Mouse (Mus musculus) thymus, postnatal 4 days (tissue): ENCODE results near the gene Pdlim5.
"Not testable (repeated sequence)": the region's sequence is repeated elsewhere in the genome, so short reads cannot be mapped to it uniquely, and the experiment has no call there.

Experiments used
- DNase-seq: peaks from one replicate; pipeline ENCODE4 v3.0.0; 2021

The Pdlim5 gene

DNA sequence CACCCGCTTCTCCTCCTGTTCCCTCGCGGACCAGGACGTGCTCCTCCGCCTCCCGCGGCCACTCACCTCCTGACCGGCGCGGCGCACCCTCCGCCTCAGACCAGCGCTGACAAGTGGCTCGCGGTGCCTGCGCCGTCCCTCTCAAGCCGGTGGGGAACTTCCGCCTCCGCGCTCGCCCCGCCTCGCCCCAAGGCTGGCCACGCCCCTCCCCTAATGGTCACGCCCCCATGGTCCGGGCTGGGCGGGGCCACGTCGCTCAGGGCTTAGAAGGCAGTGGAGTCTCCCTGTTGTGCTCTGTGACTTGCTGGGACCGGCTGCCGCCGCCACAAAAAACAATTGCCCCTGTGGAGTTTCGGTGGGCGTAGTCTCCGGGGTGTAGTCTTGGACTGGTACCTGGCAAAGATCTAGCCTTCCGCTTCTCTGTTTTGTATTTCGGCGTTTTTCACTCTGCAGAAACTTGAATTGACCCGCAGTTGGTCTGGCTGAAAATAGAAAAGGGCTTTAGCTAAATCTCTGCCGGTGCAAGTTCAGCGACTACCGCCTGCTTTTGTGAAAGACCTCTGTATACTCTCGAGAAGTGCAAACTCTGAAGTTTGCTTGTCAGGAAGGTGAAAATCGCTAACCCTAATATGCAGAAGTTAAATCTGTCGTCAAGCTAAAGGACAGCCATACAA is at the start of gene Pdlim5:
TSS of gene Pdlim5 (minus strand) at position 177 of the 674 bp plus-strand sequence.
- peak; percentile 97 for DNase-seq

DNA sequence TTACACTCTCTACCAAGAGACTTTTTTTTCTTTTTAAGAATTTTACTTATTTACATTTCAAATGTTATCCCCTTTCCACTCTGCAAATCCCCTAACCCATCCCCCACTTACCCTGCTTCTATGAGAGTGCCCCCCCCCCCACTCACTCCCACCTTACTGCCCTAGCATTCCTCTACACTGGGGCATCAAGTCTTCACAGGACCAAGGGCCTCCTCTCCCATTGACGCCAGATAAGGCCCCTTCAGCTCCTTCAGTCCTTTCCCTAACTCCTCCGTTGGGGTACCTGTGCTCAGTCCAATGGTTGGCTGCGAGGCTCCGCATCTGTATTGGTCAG is 48.2 kb upstream of the Pdlim5 start:
- no peak for DNase-seq

DNA sequence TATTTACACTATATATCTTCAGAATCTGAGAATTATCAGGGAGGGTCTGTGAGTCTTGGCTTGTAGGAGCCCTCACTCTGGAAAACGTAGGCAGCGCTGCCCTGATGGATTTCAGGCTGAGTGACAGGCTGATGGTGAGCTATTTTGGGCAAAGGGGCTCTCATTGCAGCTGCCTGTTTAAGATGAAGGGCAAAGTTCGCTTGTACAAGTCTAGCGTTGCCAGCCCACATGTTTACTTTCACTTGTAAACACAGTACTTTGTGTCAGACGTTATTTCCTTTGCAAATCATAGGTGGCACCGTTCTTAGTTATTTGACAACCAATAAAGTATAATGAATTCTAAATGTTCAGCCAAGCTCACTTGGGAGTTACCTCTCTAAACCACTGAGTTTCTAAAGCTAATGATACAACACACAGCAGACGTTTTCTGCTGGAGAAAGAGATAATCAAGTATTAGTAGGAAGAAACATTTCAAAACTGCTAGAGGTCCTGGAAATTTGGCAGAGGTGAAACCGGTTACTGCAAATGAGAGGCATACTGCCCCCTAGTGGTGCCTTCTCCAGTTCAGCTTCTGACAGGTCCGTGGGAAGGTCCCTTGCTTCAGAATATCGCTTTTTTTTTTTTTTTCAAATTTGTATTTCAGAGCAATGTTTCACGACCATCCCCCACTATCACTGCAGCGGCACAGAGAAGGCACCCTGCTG is 47.7 kb upstream of the Pdlim5 start:
- DNase-seq = peak; percentile 94

DNA sequence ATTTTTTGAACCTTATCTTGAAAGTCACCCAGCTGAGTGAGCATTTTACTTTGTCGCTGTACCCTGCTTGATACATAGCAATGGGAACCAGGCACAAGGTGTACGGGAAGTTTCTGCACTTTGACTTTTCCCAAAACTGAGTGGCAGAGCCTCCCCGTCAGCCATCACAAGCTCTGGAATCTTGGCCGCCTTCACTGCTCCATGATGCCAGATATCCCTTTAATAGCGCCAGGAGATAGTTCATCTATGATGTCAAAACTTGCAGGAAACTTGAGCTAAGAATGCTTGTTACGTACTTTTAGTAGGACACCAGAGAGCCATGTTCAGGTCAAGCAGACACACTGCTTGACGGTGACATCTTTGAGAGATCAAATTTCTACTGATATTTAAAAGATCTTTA is 46.7 kb upstream of the Pdlim5 start:
- no peak for DNase-seq

DNA sequence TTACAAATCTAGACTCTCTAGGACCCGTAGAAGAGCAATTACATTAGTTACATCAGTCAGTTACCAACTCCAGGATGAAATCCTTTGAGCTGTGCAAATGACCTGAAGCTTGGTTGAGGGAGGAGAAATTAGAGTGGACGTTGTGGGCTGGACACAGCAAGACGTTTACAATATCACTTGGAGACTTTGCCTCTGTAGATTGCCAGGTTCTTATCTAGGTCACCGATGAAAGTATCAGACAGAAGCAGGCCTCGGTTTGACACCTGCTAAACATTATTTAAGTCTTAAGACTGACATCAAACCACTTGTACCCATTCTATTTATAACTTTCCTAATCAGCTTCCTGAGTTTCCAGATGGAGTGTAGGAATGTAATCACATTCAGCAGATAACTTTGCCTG is 45.6 kb upstream of the Pdlim5 start:
- DNase-seq = no peak

DNA sequence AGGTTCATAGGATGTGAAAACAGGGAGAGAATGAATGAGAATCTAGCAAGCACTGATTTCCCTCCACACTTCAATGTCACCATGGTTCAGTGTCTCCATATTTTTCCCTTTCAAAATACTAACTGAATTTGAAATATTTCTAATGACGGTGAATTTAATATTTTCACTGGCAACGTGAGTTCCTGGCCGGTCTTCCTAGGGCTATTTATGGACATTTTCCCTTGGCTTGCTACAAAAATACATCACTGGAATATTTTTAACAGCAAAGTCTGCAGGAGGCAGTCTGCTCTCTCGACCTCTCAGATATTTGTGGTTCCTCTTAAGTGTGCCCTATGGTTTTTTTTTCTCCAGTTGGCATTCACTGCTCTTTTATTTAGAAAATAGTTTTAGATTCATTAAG is 44.7 kb upstream of the Pdlim5 start:
- DNase-seq = no peak

DNA sequence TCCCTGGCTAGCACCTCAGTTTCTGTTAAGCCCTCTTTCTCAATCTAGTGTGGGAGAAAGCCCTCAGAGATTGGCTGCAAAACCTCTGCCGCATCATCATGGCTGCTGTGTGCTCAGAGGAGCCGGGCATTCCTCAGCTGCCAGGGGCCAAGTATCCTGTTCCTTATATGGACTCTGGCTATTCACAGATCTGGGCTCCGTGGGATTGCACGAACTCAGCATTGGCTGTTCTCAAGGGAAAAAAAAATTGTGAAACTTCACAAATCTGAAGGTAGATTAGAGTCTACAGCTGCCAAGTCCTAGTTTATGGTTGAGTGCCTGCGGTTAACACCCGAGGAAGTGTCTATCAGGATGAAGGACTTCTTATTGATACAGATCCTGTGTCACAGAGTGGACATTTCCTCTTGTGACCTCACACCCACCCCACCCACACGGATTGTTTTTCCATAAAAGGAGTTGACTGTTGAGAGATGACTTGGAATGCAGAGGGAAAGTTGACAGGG is 44.1 kb upstream of the Pdlim5 start:
- no peak for DNase-seq

DNA sequence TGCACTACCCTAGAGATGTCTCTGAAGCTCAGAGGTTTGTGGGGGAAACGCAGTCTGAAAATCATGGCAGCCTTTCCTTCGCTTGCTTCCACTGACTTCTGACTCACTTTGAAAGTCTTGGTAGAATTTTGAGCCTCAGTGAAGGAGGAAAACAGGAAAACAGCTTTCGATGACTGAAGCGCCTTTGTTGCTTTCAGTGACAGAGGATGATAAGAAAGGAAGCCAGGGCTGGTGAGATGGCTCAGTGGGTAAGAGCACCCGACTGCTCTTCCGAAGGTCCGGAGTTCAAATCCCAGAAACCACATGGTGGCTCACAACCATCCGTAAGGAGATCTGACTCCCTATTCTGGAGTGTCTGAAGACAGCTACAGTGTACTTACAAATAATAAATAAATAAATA is 43.1 kb upstream of the Pdlim5 start:
- not testable (repeated sequence) for DNase-seq

DNA sequence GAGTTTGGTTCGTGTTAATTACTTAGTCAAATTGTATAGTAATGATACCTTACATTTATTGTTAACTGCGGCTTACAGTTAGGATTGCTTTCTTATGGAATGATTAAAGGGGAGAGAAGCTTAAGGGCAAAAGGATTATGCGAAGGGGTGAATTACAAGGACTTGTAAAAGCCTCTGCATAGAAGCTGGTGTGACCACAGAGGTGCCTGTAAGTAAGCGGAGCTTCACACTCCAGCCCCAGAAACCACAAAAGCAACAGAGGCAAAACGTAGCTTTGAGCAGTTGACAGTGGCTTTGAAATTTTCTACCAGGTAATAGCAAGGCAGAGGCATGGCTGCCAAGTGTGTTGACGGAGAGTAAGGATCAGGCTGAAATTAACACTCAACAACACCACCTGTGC is 41.3 kb upstream of the Pdlim5 start:
- no peak for DNase-seq

DNA sequence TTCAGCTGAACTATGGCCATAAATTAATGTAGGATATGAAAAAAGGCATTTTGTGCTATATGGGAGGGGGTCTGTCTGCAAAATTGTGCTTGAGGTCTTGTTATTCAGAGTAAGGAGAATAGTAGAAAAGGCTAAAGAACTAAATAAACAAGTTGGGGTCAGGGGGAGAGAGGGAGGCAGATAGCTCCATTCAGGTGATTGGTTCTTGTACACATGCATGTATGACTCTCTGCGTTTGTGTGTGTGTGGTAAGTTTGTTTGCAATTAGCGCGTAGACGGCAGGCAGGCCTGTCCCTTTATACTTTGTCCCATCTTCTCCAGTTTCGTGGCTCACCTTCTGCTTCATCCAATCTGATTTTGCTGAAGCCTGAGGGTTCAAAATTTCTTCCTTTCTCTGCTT is 40.7 kb upstream of the Pdlim5 start:
- no peak for DNase-seq

DNA sequence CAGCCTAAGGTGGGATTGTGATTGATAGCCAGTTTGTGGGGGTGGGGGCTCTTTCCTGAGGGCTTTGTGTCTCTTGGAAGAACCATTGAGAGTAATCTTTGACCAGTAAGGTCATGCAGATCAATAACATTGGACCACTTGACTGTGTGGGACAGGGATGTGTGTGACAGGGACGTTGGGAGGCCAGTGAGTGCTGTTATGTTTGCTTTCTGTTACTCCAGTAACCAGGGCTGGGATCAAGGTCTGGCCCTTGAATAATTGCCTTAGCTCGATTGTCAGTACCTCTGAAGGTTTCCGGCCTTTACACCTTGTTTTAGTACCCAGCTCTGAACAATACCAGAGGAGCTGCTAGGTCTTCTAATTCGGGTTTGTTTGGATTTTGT is 39.3 kb upstream of the Pdlim5 start:
- no peak for DNase-seq

DNA sequence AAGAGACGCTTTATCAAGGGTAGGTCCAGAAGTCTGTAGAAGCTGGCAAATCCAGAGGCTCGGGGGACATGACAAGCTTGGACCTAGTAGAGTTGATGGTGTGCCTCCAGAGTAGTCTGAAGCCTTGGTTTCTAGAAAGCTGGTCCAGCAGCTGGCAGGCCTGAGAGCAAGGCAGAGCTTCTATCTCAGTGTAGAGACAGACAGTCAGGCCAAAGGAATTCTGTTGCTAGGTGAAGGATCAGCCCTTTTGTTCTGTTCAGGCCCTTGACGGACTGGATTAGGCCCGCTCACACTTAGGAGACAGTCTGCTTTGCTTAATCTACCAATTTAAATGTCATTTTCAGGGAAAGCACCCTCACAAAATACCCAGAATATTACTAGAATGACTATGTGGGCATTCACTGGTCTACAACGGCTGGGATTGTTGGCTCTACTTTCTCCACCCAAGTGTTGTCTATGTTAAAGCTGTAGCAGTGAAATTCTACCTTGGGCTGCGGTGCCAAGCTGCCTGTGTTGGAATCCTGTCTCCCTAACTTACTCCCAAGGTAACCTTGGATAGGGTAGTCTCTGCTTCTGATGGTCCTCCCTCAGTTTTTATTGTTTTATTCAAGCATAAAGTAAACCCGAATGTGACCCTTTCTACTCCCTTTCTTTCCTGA is 38.8 kb upstream of the Pdlim5 start:
- no peak for DNase-seq

DNA sequence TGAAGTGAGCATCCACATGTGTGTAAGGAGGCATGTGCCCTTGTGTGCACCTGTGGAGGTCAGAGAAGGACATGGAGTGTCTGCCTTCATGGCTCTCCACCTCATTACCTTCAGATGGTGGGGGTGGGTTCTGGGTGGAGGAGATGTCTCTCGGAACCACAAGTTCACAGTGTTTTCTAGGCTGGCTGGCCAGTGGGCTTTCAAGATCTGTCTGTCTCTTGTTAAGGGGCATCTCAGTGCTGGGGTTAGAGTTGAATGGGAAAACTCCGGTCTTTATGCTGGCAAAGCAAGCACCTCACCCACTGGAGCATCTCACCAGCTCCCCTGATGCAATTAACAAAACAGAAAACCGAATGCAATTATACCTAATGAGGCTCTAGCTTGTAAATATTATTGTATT is 36.0 kb upstream of the Pdlim5 start:
- no peak for DNase-seq

DNA sequence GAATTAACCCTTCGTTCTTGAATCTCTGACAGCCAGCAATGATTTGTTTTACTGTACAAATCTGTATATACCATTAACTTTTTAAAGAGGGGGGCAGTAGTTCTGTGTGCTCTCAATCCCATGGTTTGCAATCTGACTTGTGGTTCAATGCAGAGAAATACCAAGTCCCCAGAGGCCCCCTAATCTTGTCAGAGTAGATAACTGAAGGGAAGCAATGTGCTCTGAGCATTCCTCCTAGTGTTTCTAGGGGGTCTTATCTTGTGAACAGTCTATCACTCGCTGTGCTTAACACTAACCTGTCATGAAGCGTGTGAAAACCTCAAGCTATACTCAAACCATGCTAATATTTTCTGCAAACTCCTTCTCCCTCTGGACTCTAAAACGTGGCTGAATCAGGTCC is 34.6 kb upstream of the Pdlim5 start:
- no peak for DNase-seq

DNA sequence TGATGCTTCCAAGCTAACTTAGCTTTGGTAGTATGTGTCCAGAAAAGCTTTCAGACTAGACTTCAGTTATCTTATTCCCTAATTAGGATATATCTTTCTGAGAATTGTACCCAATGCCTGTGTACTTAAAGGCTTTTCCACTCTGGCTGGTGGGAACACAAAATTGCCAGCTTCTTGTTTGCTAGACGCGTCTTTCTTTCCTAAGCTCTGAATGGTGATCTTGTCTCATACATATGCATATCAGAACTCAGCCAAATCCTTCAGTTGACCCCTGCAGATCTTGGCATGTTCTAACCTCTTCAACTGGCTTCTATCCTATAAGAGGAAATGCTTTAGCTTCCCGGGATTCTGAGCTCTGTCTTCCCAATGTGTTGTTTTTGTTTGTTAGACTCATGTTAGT is 31.3 kb upstream of the Pdlim5 start:
- no peak for DNase-seq

DNA sequence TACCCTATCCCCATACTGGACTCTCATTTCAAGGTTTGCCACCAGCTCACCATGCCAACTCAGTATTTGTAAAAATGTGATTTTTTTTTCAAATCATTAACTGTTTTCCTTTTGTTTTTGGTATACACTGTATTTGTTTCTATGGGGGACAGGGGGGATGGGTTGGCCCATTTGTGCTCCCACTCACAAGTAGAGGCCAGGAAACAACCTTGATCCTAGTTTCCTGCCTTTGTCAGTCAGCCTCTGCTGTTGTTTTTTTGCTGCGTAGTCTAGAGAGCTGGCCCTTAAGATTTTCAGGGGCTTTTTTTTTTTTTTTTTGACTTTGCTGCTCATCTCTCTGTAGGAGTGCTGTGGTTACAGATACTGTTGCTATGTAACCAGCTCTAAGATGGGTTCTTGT is 28.6 kb upstream of the Pdlim5 start:
- DNase-seq = no peak

DNA sequence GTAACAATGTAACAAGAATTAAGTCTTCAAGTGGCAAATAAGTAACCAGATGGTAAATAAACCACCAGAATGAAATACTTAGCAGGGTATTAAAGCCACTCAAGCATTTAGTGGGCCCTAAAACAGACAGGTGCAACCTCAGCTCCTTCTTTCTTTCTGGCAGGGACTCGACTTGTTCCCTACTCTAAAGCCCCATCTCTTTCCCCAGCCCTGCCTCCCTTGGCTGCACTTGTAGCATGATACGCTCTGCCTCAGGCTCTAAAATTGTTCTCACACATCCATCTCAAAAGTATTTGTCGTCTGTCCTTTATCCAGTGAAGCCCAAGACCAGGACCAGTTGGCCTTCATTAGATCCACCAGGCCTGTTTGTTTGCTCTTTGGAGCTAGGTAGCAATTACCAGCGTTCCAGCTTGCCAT is 28.0 kb upstream of the Pdlim5 start:
- DNase-seq = no peak

DNA sequence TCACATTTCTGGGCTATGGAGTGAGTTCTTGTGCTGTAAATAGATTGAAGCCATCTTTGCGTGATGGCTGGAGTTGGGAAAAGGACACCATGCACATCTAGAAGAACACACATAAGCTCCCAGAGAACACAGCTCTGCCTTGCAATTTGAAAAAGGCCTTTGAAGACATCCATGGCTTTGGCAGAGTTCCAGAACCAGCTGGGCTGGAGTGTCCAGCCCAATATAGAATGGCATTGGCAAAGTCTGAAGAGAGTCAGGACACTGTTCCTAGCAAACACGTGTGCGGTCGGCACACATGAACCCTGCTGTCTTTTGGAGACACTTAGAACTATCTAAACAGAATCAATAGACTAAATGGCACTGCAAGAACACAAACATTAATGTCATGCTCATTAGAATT is 26.7 kb upstream of the Pdlim5 start:
- no peak for DNase-seq

DNA sequence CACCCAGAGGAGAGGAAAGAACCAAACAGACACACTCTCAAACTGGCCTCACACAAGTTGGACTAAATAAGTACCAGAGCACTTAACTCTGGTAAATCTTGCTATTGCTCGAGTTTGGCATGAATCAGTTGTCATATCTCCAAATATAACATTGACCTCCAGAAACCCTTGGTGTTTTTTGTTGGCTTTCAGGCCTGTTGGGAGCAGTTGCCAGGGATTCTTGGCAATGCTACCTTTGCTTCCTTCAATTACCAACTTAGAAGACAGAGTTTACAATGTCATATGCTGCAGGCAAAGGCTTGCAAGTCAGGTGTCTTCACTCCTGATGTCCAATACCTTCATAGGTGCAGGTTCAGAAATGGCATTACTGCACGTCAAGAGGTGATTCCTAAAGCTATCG is 26.0 kb upstream of the Pdlim5 start:
- DNase-seq = no peak

DNA sequence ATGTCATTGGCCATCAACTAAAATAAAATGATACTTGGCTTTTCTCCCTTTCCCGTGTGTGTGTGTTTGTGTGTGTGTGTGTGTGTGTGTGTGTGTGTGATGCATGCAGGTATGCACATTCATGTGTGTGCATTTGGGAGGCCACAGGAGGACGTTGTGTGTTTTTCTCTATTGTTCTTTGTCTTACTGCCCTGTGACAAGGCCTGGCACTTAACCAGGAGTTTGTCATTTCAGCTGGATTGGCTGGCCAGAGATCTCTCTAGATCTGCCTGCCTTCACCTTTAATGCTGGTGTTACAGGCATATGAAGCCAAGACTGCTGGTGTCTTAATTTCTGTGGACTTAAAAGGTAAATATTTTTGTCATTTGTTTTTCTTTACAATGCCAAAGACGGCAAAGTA is 22.5 kb upstream of the Pdlim5 start:
- DNase-seq = no peak

DNA sequence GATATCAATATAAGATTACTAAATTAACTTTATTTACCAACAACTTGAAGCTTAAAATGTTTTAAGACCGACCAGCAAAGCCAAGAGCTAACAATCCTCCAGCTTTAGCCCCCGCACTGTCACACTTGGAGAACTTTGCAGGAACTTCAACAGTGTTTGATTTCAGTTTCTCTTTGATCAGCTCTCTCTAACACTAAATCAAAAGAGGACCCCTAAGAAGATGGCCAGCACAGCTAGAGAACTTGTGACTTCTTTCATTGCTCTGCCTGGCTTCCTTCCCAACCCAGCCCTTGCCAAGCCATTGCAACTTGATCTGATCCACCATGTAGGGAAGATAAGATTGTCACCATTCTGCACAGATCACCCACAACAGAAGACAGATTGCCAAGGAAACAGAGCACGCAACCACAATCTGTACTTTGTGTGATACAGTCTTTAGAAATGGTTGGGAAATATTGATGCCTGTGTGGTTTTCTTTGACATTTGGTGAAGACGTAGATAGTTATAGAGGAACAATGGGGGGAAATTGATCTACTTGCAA is 17.9 kb upstream of the Pdlim5 start:
- no peak for DNase-seq

DNA sequence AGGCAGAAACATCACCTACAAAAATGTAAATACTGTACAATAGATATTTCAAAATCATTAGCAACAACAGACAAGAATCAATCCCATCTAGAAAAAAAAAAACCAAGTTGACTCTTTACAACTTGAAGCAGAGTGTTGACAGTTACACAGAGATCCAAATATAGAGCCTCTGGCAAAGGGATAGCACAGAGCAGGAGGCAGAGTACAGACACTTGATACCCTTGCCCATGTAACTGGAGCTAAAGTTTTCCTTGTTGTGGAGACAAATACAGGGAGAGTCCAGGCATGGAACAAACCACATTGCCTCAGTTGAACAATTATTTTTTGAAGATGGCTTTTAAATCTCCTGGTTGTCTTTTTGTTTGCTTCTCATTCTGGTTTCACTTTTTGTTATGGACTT is 15.4 kb upstream of the Pdlim5 start:
- no peak for DNase-seq

DNA sequence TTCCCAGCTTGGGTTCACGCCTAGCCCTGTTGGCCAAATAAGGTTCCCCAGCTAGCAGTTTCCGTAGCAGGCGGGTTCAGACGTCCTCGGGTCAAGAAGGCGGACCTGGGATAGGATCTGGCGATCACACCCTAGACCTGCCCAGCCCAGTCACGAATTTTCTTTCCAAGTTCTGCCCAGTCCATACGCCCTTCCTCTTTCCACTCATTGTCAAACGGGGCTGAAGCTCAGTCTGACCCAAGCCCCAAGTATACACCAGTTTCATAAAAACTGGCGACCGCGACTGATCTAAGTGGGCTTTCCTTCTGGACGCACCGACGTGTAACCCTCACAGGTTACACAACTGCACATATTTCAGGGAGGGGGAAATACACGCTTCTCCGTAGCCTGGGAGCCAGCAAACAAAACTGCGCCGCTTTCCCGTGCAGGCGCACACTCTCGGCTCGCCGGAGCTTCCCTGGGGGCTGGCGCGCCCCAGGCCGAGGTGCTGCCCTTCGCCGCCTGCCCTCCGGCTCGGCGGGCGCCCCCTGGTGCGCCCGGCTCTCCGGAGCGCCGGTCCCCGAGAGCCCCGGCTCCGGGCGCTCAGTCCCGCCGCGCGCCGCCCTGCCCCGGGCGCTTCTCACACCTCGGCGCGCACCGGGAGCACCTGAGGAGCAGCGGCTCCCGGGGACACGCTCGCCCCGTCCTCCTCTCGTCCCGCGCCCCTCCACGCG is 544 bp downstream of the Pdlim5 start:
- DNase-seq = peak; percentile 43
